In genomic region chr12:105003715-105004114, GRCm38 (mm10) we compare ENCODE assay signal across 25 mouse cellular contexts. TPM values are rescaled to one million over a fixed set of nuclear protein-coding genes. Genes with fewer than 3 reads are reported as not detected.
DNase-seq lines count a peak whose midpoint lies in the region; ATAC-seq and TF ChIP-seq lines count a peak whose summit lies in the region.
"Had no signal": no experiment of that assay in that cellular context is flagged by ENCODE, and none has a peak within 500 bp of the region (broad histone marks: within the 10 kb centered on the region; RNA-seq: fewer than 3 reads in every experiment).

No protein-coding gene starts in this region.

- TF ChIP-seq CTCF in gastrocnemius, adult 2 months (IDR thresholded peaks at IDR 0.05), result no peak

- no peak overlapping the region for H3K4me3 ChIP-seq in gastrocnemius, adult 2 months
- H3K4me3 ChIP-seq in embryonic facial prominence, embryonic 15.5 days (replicated peaks), result no peak overlapping the region
- H3K4me3 ChIP-seq: erythroblast, embryonic 14.5 days; forebrain, embryonic 13.5 days; heart, embryonic 10.5 days; hindbrain, embryonic 12.5 days; limb, embryonic 12.5 days; stomach, embryonic 15.5 days had no signal

- 47% methylated on average over 3 of the region's 3 CpGs for WGBS in embryonic facial prominence, embryonic 15.5 days

- H3K27ac ChIP-seq in gastrocnemius, adult 2 months, result peak overlapping the region; percentile 43
- peak overlapping the region; percentile 65; the same call in 1 of the 2 replicates for H3K27ac ChIP-seq in embryonic facial prominence, embryonic 15.5 days (replicated peaks)
- H3K27ac ChIP-seq: forebrain, embryonic 13.5 days; heart, embryonic 10.5 days; hindbrain, embryonic 12.5 days; limb, embryonic 12.5 days; stomach, embryonic 15.5 days had no signal

- intact Hi-C loops in gastrocnemius, adult 2 months (cut with DNase I), result no loop called here
- intact Hi-C loops in gastrocnemius, postnatal 36 days (cut with DNase I), result no loop called here

- no peaks in the 10 kb centered on the region for H3K9me3 ChIP-seq in embryonic facial prominence, embryonic 15.5 days (replicated peaks)
- H3K9me3 ChIP-seq: forebrain, embryonic 13.5 days; heart, embryonic 10.5 days; hindbrain, embryonic 12.5 days; limb, embryonic 12.5 days; stomach, embryonic 15.5 days had no signal

- no peak for ATAC-seq in embryonic facial prominence, embryonic 15.5 days (ENCODE audit: insufficient number of reproducible peaks, low FRiP score, low TSS enrichment, low read depth)
- ATAC-seq: forebrain, embryonic 13.5 days; midbrain, embryonic 16.5 days; Patski had no signal

- no peak overlapping the region for H3K9ac ChIP-seq in embryonic facial prominence, embryonic 15.5 days
- H3K9ac ChIP-seq: forebrain, embryonic 13.5 days; hindbrain, embryonic 12.5 days; limb, embryonic 12.5 days; stomach, embryonic 15.5 days had no signal

- H3K36me3 ChIP-seq in embryonic facial prominence, embryonic 15.5 days, result no peaks in the 10 kb centered on the region
- H3K36me3 ChIP-seq: heart, embryonic 10.5 days; hindbrain, embryonic 12.5 days; limb, embryonic 12.5 days; stomach, embryonic 15.5 days had no signal

- no peak for DNase-seq in gastrocnemius, adult 2 months
- DNase-seq in gastrocnemius, postnatal 36 days, result no peak
- DNase-seq in urinary bladder, postnatal 14 days (ENCODE audit: low spot score), result peak; percentile 34
- no peak for DNase-seq in urinary bladder, postnatal 10 days (ENCODE audit: low spot score)
- DNase-seq in c-Kit-positive CD71-positive TER-119-positive erythroid progenitor cells, embryonic 14.5 days (ENCODE audit: low spot score), result no peak
- DNase-seq in heart, adult 18-20 months, result no peak
- DNase-seq in cerebellum, adult 11-12 months, result no peak
- DNase-seq: adrenal gland, adult 8-10 months; cerebellum, adult 11 months; cerebellum, postnatal 14 days; gastrocnemius, postnatal 14 days; heart, postnatal 10 days; kidney, adult 8-10 months; kidney, postnatal 25 days; lung, postnatal 14 days; thymus, postnatal 25 days had no signal

- peaks cover 48% of the 10 kb centered on the region for H3K4me1 ChIP-seq in embryonic facial prominence, embryonic 15.5 days

- H3K27me3 ChIP-seq in embryonic facial prominence, embryonic 15.5 days, result no peaks in the 10 kb centered on the region; the same call in 1 of the 2 replicates
- H3K27me3 ChIP-seq: Patski had no signal

- H3K4me2 ChIP-seq in embryonic facial prominence, embryonic 15.5 days (replicated peaks), result 0 out of 2 replicates have a peak overlapping the region, but pooled peaks have one; percentile 8
- H3K4me2 ChIP-seq: forebrain, embryonic 13.5 days; hindbrain, embryonic 12.5 days; limb, embryonic 12.5 days; stomach, embryonic 15.5 days had no signal

RNA-seq across cellular contexts. Expression of gene Syne3, which starts 5.9 kb away (rescaled TPM):
- 1 to 10 TPM; 4.1 to 4.7 TPM for total RNA-seq in gastrocnemius, adult 2 months (2021)
- 1 to 10 TPM; 3.1 to 3.8 TPM for total RNA-seq in gastrocnemius, postnatal 36 days (2021)
- 3.6 and 4.4 TPM in 2 replicates for polyA plus RNA-seq in embryonic facial prominence, embryonic 15.5 days (2015; fragmentation: Nextera tagmentation; extraction: Ambion mirVana)
- 1 to 10 TPM; 7.9 to 8.3 TPM for total RNA-seq in heart, adult 18-20 months (2021)

RNA-seq across cellular contexts. Expression of gene Glrx5, which starts 28.8 kb away (rescaled TPM):
- 10 to 100 TPM; 57.2 to 72.1 TPM for total RNA-seq in gastrocnemius, adult 2 months (2021)
- 10 to 100 TPM; 57.9 to 61.2 TPM for total RNA-seq in gastrocnemius, postnatal 36 days (2021)
- 152 and 159 TPM in 2 replicates for polyA plus RNA-seq in embryonic facial prominence, embryonic 15.5 days (2015; fragmentation: Nextera tagmentation; extraction: Ambion mirVana)
- total RNA-seq in heart, adult 18-20 months (2021), result 100 to 1,000 TPM in 1 of 2 experiments, 10 to 100 TPM in 1; 83.8 to 111 TPM
